Comparison of ENCODE assay signal across 25 mouse cellular contexts in the genomic region with DNA sequence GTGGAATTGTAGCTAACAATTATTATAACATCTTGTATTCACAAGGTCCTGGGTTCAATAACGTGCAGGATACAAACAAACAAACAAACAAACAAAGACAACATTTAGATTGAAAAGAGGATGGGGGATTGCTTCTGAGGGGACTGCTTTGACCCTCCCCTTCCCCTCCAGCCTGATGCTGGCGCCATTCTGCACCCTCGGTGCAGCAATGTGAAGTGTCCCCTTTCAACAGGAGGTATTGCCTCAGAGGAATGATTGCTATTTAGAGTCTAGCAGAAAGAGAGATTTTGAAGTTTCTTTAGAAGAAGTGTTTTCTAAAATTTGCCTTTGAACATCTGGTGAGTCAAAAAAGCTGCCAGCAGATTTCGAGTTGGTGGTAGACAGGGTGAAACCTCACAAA. TPM values are rescaled to one million over a fixed set of nuclear protein-coding genes. Genes with fewer than 3 reads are reported as not detected.
DNase-seq lines count a peak whose midpoint lies in the region; ATAC-seq and TF ChIP-seq lines count a peak whose summit lies in the region.
"Had no signal": no experiment of that assay in that cellular context is flagged by ENCODE, and none has a peak within 500 bp of the region (broad histone marks: within the 10 kb centered on the region; RNA-seq: fewer than 3 reads in every experiment).

No protein-coding gene starts in this region.

- H3K9me3 ChIP-seq in lung, postnatal 0 days (ENCODE audit: low read length), result no peaks in the 10 kb centered on the region
- H3K9me3 ChIP-seq in forebrain, embryonic 10.5 days, result no peaks in the 10 kb centered on the region
- H3K9me3 ChIP-seq: embryonic facial prominence, embryonic 13.5 days; embryonic facial prominence, embryonic 15.5 days; forebrain, embryonic 13.5 days; forebrain, embryonic 15.5 days; G1E had no signal

- TF ChIP-seq POLR2A in lung, adult 2 months (IDR thresholded peaks at IDR 0.05; ENCODE audit: borderline replicate concordance, extremely low read depth, low read depth, low read length), result no peak
- no peak for TF ChIP-seq POLR2A in thymus, adult 2 months (IDR thresholded peaks at IDR 0.05; ENCODE audit: control insufficient read depth, extremely low read depth, insufficient read depth, low read length, poor library complexity)
- TF ChIP-seq POLR2A in cortical plate, adult 2 months (IDR thresholded peaks at IDR 0.05; ENCODE audit: extremely low read depth, insufficient read depth, low read length), result no peak

- TF ChIP-seq EP300 in lung, postnatal 0 days (IDR thresholded peaks at IDR 0.05), result no peak

- no peaks in the 10 kb centered on the region for H3K4me1 ChIP-seq in lung, postnatal 0 days (ENCODE audit: insufficient read depth, low read depth, low read length)
- H3K4me1 ChIP-seq in lung, adult 2 months (ENCODE audit: control insufficient read depth, insufficient read depth, low read length), result no peaks in the 10 kb centered on the region
- H3K4me1 ChIP-seq in thymus, adult 2 months (replicated peaks; ENCODE audit: control insufficient read depth, insufficient read depth, low read length), result peaks cover 24% of the 10 kb centered on the region
- H3K4me1 ChIP-seq in cortical plate, adult 2 months (ENCODE audit: control insufficient read depth, insufficient read depth, low read length), result no peaks in the 10 kb centered on the region
- H3K4me1 ChIP-seq in forebrain, embryonic 10.5 days, result peaks cover 3% of the 10 kb centered on the region; the same call in 1 of the 2 replicates
- H3K4me1 ChIP-seq: embryonic facial prominence, embryonic 13.5 days; embryonic facial prominence, embryonic 15.5 days; forebrain, embryonic 13.5 days; forebrain, embryonic 15.5 days had no signal

- no peak overlapping the region for H3K9ac ChIP-seq in lung, postnatal 0 days (replicated peaks; ENCODE audit: low read depth)
- H3K9ac ChIP-seq: embryonic facial prominence, embryonic 13.5 days; embryonic facial prominence, embryonic 15.5 days; forebrain, embryonic 13.5 days; forebrain, embryonic 15.5 days; forebrain, postnatal 0 days had no signal

- peak; percentile 57 for DNase-seq in heart, adult 11 months
- no peak for DNase-seq in heart, adult 8-10 months (ENCODE audit: low spot score)
- peak; percentile 32 for DNase-seq in lung, postnatal 0 days (ENCODE audit: low spot score)
- no peak for DNase-seq in lung, adult 2 months
- no peak for DNase-seq in thymus, adult 2 months
- no peak for DNase-seq in thymus, postnatal 0 days (ENCODE audit: low spot score)
- no peak for DNase-seq in forebrain, embryonic 10.5 days (ENCODE audit: extremely low spot score, low spot score)
- DNase-seq: adrenal gland, adult 8-10 months; adrenal gland, postnatal 14 days; adrenal gland, postnatal 36 days; cerebellum, adult 11-12 months; cerebellum, adult 2 months; cerebellum, adult 9-10 months; cerebellum, postnatal 25 days; embryo, embryonic 11 days; forebrain, postnatal 0 days had no signal

- H3K36me3 ChIP-seq in lung, postnatal 0 days (ENCODE audit: insufficient read depth, low read length), result no peaks in the 10 kb centered on the region
- H3K36me3 ChIP-seq in thymus, adult 2 months (ENCODE audit: control insufficient read depth, insufficient read depth, low read length), result no peaks in the 10 kb centered on the region
- H3K36me3 ChIP-seq in forebrain, embryonic 10.5 days (replicated peaks), result no peaks in the 10 kb centered on the region
- H3K36me3 ChIP-seq: embryonic facial prominence, embryonic 13.5 days; embryonic facial prominence, embryonic 15.5 days; forebrain, embryonic 15.5 days; G1E had no signal

- WGBS in lung, postnatal 0 days, result 34% methylated on average over 4 of the region's 4 CpGs
- WGBS in lung, adult 2 months, result 55% methylated on average over 4 of the region's 4 CpGs
- WGBS in thymus, adult 2 months, result 65% methylated on average over 4 of the region's 4 CpGs
- WGBS in forebrain, embryonic 10.5 days, result 79% methylated on average over 4 of the region's 4 CpGs

- no peak overlapping the region for H3K27ac ChIP-seq in lung, postnatal 0 days (ENCODE audit: low read length)
- peak overlapping the region; percentile 23; the same call in 1 of the 2 replicates for H3K27ac ChIP-seq in thymus, adult 2 months (ENCODE audit: control insufficient read depth, insufficient read depth, low read length)
- peak overlapping the region; percentile 9; the same call in 1 of the 2 replicates for H3K27ac ChIP-seq in cortical plate, adult 2 months (ENCODE audit: insufficient read depth, low read length)
- no peak overlapping the region for H3K27ac ChIP-seq in forebrain, embryonic 10.5 days
- H3K27ac ChIP-seq: embryonic facial prominence, embryonic 13.5 days; embryonic facial prominence, embryonic 15.5 days; forebrain, embryonic 13.5 days; forebrain, embryonic 15.5 days had no signal

- no peak overlapping the region for H3K4me3 ChIP-seq in lung, postnatal 0 days (ENCODE audit: low read depth, low read length)
- H3K4me3 ChIP-seq in lung, adult 2 months (replicated peaks; ENCODE audit: extremely low read depth, low read depth, low read length), result no peak overlapping the region
- no peak overlapping the region for H3K4me3 ChIP-seq in thymus, adult 2 months (ENCODE audit: control insufficient read depth, insufficient read depth, low read length)
- H3K4me3 ChIP-seq in cortical plate, adult 2 months (ENCODE audit: insufficient read depth, low read length), result no peak overlapping the region
- no peak overlapping the region for H3K4me3 ChIP-seq in forebrain, embryonic 10.5 days
- H3K4me3 ChIP-seq: embryonic facial prominence, embryonic 13.5 days; embryonic facial prominence, embryonic 15.5 days; erythroblast, embryonic 14.5 days; forebrain, embryonic 13.5 days; forebrain, embryonic 15.5 days had no signal

- no peak for TF ChIP-seq CTCF in lung, postnatal 0 days (IDR thresholded peaks at IDR 0.05)
- no peak for TF ChIP-seq CTCF in lung, adult 2 months (IDR thresholded peaks at IDR 0.05; ENCODE audit: insufficient read depth, low read length)
- TF ChIP-seq CTCF in thymus, adult 2 months (IDR thresholded peaks at IDR 0.05; ENCODE audit: borderline replicate concordance, control insufficient read depth, extremely low read depth, insufficient read depth, low read length, poor library complexity), result no peak
- no peak for TF ChIP-seq CTCF in cortical plate, adult 2 months (IDR thresholded peaks at IDR 0.05; ENCODE audit: extremely low read depth, insufficient read depth, low read length)

- 0 out of 2 replicates have a peak, but pooled peaks have one; percentile 52 for ATAC-seq in lung, postnatal 0 days
- ATAC-seq: activated CD4-positive, CD25-positive, alpha-beta regulatory T cell, adult 4 months; forebrain, embryonic 13.5 days; forebrain, embryonic 15.5 days; forebrain, postnatal 0 days; Patski had no signal

- no peak overlapping the region for H3K4me2 ChIP-seq in lung, postnatal 0 days (replicated peaks; ENCODE audit: low read depth, low read length)
- H3K4me2 ChIP-seq: embryonic facial prominence, embryonic 13.5 days; embryonic facial prominence, embryonic 15.5 days; forebrain, embryonic 13.5 days; forebrain, embryonic 15.5 days had no signal

- H3K27me3 ChIP-seq in lung, postnatal 0 days (replicated peaks; ENCODE audit: insufficient read depth, low read length), result no peaks in the 10 kb centered on the region
- H3K27me3 ChIP-seq in thymus, adult 2 months (ENCODE audit: control insufficient read depth, insufficient read depth, low read length), result no peaks in the 10 kb centered on the region
- H3K27me3 ChIP-seq in forebrain, embryonic 10.5 days (ENCODE audit: poor library complexity, severe bottlenecking), result no peaks in the 10 kb centered on the region
- H3K27me3 ChIP-seq: embryonic facial prominence, embryonic 13.5 days; embryonic facial prominence, embryonic 15.5 days; forebrain, embryonic 13.5 days; forebrain, embryonic 15.5 days; Patski had no signal

RNA-seq across cellular contexts. Expression of gene Psma1, which starts 23.3 kb away (rescaled TPM):
- total RNA-seq in heart, adult 8-10 months (2022), result 100 to 1,000 TPM; 129 to 150 (median 143) TPM
- 243 and 245 TPM in 2 replicates for polyA plus RNA-seq in lung, postnatal 0 days (2015; fragmentation: Nextera tagmentation; extraction: Ambion mirVana)
- 49.9 and 84.0 TPM in 2 replicates for polyA plus RNA-seq in lung, adult 2 months (2012; rRNA removed)
- polyA plus RNA-seq in thymus, adult 2 months (2012; rRNA removed), result 112 and 133 TPM in 2 replicates
- 459 and 475 TPM in 2 replicates for polyA plus RNA-seq in thymus, postnatal 0 days (2015; fragmentation: Nextera tagmentation; extraction: Ambion mirVana)
- 154 and 156 TPM in 2 replicates for polyA plus RNA-seq in cortical plate, adult 2 months (2012; rRNA removed)
- 514 and 531 TPM in 2 replicates for polyA plus RNA-seq in forebrain, embryonic 10.5 days (2016; fragmentation: Nextera tagmentation; extraction: Ambion mirVana)

RNA-seq across cellular contexts. Expression of gene Copb1, which starts 44.7 kb away (rescaled TPM):
- 10 to 100 TPM; 35.2 to 41.6 (median 38.7) TPM for total RNA-seq in heart, adult 8-10 months (2022)
- 75.1 and 82.2 TPM in 2 replicates for polyA plus RNA-seq in lung, postnatal 0 days (2015; fragmentation: Nextera tagmentation; extraction: Ambion mirVana)
- polyA plus RNA-seq in lung, adult 2 months (2012; rRNA removed), result 32.3 and 33.5 TPM in 2 replicates
- 42.1 and 43.5 TPM in 2 replicates for polyA plus RNA-seq in thymus, adult 2 months (2012; rRNA removed)
- 93.8 and 98.9 TPM in 2 replicates for polyA plus RNA-seq in thymus, postnatal 0 days (2015; fragmentation: Nextera tagmentation; extraction: Ambion mirVana)
- 38.9 and 39.4 TPM in 2 replicates for polyA plus RNA-seq in cortical plate, adult 2 months (2012; rRNA removed)
- 89.8 and 94.0 TPM in 2 replicates for polyA plus RNA-seq in forebrain, embryonic 10.5 days (2016; fragmentation: Nextera tagmentation; extraction: Ambion mirVana)

Comparison
In these comparisons a context has a peak if more than half of its experiments do, and no peak if none do; other contexts are left out.
1. DNase-seq: peak in heart, adult 11 months (single experiment) and lung, postnatal 0 days (single experiment); none in heart, adult 8-10 months (single experiment), lung, adult 2 months (single experiment), thymus, adult 2 months (single experiment), thymus, postnatal 0 days (single experiment) and forebrain, embryonic 10.5 days (single experiment).
2. H3K27ac ChIP-seq: peak in thymus, adult 2 months (single experiment) and cortical plate, adult 2 months (single experiment); none in lung, postnatal 0 days (single experiment) and forebrain, embryonic 10.5 days (single experiment).